Mouse (Mus musculus) lung, postnatal 14 days (tissue): ENCODE measurements around the gene Pgbd1.
A peak's percentile ranks its signal among the peaks of the same experiment; 100 is the strongest.

ENCODE experiments used
- DNase-seq: peaks from one replicate; pipeline ENCODE4 v3.0.0; 2021

Pgbd1 gene

DNA sequence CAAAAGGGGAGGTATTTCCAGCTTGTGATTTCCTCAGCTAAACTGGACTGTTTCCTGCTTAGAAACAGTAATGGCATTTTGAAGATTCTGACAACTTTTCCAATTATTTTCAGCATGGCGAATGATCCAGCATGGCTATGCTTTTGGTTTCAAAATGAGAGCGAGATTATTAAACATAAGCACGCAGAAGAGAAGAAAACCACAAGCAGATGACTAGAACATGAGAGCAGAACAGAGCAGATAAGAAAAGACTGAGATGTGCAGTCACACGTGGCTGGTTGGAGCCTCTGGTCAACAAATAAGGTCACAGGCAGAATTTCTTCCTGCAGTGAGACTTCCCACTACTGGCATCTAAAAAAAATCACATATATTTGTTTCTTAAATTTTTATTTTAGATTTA lies 25.6 kb downstream of the Pgbd1 start:
- no peak for DNase-seq

DNA sequence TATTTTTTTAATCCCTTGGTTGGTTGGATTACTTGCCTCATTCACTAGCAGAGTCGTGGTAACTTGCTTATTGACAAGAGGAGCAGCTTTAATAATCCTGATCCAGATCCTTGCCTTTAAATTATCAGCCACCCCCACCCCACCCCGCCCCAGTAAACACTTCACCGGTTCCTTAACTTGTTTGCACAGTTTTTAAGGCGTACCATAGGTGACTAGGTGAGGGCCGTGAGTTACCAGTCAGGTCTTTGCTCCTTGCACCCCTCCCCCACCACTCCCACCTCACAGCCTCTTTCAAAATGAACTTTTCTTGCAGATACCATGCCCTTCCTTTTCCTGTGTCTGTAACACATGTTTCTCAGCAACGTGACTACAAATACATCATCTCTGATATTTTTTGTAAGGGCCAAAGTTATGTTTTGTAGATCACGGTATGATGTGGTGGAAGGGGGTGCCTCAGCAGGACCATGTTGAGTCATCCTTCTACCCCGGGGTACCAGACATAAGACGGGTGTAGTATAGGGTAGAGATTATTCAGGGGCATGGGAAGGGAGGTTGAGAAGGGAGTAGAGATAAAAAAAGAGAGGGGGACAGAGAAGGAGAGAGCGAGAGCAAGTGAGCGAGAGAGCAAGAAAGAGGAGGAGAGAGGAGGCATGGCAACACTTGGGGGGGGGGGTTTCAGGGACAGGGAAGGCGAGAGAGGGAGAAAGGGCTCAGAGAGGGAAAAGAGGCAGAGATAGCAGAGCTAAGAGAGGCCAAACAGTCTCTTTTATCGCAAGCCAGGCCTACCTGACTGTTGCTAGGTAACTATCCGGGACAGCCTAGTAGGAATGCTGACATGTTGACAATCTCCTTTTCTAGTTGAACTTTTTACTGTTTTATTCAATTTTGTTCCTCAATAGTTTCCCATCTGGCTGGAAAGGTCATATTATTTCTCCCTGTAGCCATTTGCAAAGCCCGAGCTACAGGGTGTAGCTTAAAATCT lies 26.3 kb downstream of the Pgbd1 start:
- DNase-seq: no peak

DNA sequence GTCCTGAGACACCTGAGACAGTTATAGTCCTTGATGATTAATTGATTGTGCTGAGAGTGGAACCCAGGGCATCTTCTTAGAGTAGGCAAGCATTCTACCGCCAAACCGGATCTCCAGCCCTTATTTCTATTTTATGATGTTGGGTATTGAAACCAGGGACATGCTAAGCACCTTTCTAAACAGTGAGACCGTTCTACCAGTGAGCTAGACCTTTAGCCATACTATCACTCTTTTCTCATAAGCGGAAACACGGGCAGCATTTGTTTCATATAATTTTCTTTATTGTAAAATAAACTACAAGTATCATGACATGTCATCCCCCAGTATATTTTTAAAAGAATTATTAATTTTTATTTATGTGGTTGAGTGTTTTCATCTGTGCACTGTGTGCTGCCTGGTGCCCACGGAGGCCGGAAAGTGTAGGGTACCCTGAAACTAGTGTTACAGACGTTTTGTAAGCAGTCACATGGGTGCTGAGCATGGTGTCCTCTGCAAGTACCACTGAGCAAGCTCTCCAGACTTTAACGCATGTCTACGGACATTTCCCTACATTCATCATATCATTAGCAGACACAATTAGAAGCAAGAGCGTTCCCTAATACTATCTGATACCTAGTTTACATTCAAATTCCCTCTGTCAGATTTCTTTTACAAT lies 31.9 kb downstream of the Pgbd1 start:
- DNase-seq: no peak

DNA sequence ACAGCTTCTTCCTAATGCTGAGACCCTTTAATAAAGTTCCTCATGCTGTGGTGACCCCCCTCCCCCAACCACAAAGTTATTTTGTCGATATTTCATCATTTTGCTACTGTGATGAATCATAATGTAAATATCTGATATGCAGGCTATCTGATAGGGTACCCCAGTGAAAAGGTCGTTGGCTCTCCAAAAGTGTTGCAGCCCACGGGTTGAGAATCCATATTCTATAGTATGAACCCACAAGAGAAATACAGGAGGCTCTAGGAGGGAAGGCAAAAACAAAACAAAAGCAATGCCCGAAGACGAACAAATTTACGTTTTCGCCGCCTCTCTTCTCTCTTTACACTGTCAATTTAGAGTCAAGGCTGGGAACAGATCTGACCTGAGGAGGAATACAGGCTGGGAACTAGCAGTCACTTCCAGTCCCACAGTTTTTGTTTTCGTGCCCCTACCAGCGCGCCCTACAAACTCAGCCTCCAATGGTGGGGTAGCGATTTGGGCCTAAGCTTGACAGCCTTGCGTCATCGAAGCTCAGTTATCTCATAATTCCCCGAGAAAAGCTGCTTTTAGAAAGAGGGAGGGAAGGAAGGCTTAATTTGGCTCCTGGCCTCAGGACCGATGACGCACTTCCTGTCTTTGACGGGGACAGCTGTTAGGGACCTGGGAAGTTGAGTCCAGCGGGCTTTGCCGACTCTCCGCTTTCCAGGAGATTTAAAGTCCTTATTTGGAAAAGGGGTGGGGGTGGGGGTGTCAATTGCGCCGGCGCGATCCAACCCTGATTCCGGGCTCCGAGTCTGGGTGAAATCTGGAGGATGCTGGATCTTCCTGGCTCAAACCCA lies 32.7 kb downstream of the Pgbd1 start:
- peak; percentile 82 for DNase-seq

DNA sequence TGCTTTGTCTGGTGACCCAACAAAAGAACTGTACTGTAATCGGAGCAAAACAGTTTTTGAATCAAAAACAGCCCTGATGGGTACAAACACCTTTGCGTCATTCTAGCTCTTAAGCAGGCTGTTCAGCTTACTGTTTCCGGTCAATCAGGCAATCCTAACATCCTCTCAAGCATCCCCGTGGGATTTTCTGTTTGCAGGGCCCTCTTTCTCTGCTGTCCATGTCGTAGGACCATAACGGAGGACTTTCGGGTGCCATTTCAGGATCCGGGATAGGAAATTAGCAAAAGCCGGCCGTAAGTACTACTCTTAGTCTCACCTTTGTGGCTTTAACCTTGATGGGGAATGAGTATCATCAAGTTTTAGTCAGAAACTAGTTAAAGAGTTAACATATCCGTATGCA lies 33.5 kb downstream of the Pgbd1 start:
- no peak for DNase-seq

DNA sequence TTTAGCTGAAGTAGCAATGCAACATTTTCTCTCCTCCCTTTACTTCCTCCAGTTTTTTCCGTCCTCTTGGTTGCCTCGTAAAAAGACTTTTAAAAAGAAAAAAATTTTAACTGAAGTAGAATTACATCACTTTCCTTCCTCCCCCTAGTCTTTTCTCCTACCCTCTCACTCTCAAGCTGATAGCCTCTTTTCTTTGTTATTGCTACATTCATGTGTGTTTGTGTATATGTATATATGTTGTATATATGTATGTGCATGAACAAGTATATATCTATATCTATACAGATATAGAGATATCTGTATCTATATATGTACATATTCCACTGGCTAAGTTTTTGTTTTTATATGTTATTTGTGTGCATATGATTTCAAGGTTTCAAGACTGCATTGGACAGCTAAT lies 38.0 kb downstream of the Pgbd1 start:
- DNase-seq: no peak

DNA sequence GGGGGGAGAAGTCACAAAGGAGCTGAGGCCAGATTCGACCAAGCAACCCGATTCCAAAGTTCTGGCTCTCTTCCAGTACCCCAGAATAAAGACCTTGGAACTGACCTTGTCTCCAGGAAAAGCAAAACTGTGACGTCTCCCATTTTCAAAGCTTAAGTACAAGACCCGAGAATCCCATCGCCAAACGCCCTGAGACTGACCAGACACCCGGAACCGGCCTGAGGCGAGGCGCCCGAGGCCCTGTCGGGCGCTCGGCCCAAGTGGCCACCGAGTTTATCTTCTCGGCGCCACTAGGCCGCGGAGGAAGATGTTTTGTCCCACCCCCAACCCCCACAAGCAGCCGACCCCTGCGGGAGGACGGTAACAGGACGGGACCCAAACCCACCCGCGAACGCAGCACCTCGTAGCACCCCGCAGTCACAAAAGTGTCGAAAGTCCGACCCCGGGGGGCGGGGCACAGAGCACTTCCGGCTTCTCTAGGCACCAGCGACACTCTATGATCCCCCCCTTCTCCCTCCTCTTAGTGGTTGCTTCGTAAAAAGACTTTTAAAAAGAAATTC lies 38.5 kb downstream of the Pgbd1 start, which contains the start of gene Zkscan3:
Gene Zkscan3 (minus strand): TSS at position 469 of the 560 bp plus-strand sequence.
- DNase-seq: peak; percentile 88

DNA sequence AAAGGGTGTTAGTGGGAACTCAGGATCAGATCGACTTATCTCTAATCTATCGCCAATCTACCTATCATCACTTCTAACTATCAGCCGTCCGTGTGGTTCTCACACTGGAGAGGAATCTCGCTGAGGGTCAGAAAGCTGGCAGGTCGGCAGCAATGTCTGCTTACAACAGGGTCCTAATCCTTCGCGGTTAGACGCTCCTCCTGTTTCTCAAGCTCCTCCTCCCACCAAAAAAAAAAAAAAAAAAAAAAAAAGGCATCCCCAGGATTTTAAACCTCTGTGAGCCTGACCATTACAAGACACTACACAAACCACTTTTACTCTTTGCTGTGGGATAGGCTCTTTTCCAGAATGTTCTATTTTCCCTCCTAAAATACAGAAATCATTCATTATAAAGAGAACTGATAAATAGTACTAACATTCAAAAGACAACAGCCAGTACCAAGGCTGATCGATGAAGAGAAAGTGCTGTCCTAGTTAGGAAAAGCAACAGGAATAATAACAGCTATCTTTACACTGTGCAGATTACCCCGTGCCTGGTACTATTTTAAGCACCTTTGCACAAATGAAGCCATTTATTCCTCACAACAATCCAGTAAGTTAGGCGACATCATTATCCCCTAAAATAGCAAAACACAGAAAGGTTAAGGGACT lies 39.1 kb downstream of the Pgbd1 start:
- DNase-seq: no peak

DNA sequence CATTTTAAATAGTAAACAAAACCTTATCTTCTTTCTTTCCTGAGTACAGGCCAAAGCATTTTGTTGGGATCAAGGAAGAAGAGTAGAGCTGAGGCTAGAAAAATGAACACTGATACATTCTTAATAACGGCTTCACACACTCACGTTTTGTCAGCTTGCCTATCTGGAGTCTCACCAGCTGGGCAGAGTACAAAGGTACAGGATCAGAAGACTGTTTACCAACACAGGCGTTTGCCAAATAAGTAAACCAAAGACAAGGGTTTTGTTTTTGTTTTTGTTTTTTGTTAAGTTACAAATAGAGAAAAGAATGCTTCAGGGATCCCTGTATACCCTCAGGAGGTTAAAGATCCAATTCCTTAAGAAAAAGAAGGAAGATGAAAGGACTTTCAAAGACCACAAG lies 39.7 kb downstream of the Pgbd1 start:
- DNase-seq: no peak

DNA sequence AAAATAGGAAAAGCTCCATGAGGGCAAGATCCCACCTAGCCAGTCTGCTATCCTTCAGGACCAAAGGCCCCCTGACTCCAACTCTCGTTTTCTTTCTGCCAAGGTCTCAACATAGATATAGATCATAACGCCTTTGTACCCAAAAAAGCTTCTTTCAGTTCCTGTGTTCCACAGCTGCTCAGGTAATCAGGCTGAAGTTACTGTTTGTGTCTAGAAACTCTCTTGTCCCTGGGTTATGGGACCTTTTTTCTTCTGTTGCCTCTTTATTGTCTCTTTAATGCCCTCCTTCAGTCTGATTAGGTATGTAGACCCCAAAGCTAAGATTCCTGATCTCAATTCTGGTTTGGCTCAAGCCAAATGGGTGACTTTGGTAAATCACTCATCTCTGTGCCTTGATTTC lies 43.4 kb downstream of the Pgbd1 start:
- DNase-seq: no peak

DNA sequence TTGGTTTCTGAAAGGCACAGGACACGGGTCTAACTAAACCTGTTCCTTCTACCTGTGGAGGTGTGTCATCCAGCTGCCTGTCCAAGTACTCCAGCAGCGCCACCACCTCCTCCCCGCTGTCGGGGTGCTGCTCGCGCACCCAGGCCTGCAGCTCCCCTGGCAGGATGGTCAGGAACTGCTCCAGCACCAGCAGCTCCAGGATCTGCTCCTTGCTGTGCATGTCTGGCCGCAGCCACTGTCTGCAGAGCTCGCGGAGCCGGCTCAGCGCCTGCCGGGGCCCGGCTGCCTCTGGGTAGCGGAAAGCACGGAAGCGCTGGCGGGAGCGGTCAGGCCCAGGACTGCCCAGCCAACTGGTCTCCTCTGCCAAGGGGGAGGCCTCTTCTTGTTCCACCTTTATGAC lies 44.8 kb downstream of the Pgbd1 start:
- DNase-seq: peak; percentile 32

DNA sequence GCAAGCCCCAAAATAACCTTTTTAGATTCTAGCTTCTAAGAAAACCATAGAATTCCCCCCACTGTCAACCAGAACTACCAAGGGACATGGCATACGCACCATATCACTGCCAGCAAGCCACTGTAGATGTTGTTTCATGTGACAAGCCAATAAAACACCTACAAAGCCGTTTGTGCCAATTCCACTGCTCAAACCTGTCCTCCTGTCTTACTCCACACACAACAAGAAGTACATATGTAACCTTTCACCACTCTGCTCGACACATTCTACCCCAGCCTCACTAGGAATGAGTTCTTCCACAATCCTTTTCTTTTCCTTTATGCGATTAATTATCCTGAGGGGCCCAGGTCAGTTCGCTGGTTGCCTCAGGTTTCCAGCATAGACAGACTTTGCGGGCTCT lies 45.2 kb downstream of the Pgbd1 start:
- no peak for DNase-seq

DNA sequence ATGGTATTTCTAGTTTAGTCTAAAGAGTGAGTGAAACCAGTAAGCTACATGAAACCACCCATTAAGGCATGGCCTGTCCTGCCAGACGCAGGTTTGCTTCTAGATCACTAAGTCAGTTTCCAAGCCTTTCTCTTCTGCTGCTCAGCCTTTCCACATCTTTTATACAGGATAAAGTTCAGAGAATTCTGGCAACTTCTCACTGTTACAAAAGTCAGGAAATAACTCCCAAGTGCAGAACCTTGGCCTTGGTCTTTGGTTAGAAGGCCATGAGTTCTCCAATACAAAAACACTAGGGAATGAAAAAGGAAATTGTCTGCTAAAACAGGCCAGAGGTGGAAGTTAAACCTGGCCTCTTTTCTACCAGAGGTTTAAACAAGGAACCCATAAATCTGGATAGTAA lies 45.6 kb downstream of the Pgbd1 start:
- no peak for DNase-seq

DNA sequence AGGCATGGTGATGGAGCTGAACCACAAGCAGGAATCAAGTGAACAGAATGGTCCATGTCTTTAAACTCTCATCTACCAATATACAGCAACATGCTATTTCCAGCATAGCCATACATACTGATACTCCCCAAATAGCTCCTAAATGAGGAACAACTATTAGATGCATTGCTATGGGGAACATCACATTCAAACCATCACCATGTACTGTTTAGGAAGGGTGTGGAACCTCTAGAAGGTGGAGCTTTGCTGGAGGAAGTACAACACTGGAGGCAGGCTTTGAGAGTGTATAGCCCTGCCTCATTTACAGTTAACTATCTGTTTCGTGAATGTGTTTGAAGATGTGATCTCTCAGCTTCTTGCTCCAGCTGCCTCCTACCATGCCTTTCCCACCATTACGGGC lies 63.1 kb downstream of the Pgbd1 start:
- no peak for DNase-seq

DNA sequence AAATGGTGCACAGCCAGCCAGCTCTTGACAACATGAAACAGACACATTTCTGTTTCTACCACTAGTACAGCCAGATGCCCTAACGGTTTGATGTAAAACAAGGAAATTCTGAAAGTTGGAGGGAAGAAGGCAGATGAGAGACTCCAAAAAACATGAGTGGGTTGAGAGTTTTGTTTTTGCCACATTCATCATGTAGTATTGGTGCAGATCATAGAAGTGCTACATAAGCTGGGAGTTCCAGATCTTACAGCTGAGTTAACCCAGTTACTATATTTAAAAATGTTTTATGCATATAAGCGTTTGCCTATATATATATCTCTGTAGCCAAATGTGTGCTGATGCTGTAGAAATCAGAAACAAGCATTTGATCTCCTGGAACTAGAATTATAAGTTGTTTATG lies 68.2 kb downstream of the Pgbd1 start:
- no peak for DNase-seq
